Mouse (Mus musculus): ENCODE measurements around the gene Naxd.
"Not testable (repeated sequence)": the region's sequence is repeated elsewhere in the genome, so short reads cannot be mapped to it uniquely, and the experiment has no call there.

The Naxd gene

DNA sequence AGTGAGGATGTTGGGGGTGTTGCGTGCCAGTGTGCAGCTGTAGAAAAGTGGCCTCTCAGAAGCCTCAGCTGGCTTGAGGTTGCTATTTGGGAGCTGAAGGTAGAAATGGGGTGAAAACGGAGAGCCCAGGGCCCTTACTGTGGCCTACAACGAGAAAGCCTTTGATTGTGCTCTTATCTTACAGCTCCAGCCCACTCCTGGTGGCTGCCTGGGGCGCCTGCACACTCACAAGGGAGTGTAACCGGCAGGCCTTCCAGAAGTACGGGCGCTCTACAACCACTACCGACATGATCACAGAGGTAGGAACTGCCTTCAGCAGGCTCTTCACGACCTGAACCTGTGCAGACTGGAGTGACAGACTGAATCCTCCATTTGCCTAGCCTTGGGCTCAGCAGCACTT, 15.4 kb downstream of the Naxd start:
- no peak for DNase-seq (ENCODE audit: inconsistent ontology term)

DNA sequence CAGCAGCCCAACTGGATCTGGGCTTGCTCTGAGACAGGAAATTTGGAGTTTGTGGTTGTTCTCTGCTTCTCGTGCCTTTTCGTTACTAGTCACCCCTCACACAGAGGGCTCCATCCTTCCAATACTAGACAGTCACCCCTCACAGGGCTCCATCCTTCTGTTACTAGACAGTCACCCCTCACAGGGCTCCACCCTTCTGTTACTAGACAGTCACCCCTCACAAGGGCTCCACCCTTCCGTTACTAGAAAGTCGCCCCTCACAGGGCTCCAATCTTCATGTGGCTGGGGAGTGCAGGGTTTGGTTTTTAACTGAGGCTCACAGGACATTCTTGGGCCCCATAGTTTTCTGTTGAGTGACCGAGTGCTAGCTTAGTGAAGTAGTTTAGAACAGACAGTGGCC, 15.9 kb downstream of the Naxd start:
- DNase-seq (ENCODE audit: inconsistent ontology term), result no peak

DNA sequence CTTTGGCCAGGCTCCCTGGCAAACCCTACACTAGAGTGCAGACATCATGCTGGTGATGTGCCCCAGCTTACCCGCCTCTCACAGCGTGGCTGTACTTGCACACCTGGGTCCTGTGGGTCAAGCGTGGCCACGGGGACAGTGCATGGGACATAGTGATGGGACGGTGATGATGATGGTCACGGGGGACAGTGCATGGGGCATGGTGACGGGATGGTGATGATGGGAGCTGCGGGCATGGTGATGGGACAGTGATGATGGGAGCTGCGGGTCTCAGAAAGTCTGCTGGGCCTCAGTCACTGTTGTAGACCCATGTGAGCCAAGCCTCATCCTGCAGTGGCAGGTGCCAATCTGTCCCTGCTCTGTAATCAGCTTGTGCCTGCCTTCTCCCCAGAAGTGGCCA, 19.0 kb downstream of the Naxd start:
- no peak for DNase-seq (ENCODE audit: inconsistent ontology term)

DNA sequence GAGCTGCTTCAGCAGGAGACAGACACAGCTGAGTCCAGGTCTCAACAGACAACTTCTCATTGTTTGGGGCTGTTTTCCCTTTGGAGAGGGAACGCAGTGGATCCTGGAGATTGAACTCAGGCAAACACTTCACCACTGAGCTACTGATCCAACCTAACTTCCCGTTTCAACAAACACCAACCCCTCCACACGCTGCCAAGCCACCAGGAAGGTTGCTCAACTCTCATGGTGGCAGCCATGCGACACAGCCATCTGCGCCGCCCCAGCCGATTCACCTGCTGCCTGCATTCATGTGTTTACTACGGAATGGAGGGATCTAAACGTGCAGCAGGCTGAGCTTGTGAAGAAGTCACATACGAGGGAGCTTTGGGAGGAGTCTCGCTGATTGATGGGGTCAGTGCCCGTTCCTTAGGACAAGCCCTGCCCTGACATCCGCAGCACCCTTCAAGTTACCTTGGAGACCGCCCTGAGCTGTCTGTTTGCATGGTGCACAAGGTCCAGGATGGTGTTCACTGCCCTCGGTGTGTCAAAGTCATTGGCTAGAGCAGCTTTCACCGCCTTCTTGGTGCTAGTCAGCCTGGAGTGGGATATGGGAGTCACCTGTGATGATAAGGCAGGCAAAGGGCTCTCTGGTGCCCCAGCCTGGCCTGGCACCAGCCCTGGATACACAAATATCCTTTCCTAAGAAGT, 20.2 kb downstream of the Naxd start:
- no peak for DNase-seq (ENCODE audit: inconsistent ontology term)

DNA sequence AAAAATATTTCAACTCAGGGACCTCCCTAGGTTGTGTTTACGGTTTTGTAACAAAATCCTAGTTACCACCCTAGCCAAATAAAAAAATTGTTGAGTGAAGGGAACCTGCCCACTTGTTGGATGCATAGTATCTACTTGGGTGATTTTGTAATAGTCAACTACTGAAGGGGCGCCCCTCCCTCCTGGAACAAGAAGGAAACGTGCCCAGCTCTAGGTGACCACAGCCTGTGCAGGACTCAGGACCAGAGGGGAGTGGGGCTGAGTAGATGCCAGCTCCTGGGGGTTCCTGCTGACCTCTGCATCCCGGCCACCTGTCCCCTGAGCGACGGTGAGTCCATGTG, 20.7 kb downstream of the Naxd start:
- no peak for DNase-seq (ENCODE audit: inconsistent ontology term)

DNA sequence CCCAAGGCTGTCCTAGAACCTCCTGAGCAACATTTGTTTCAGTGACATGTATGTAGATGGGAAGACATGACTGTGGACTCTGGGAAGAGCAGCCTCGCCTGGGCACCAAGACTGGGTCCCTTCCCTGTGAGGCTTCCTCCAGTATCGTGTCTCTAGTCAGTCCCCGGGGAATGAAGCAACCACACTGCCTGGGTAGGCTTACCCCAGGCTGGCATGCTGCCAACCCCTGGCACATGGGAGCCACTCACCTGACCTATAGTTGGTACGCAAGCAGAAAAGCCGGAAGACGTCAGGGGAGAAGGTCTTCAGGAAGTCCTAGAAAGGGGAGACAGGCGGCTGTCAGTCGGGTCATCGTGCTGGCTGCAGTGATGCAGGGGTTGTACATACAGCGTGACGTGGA, 21.4 kb downstream of the Naxd start:
- DNase-seq (ENCODE audit: inconsistent ontology term), result no peak

DNA sequence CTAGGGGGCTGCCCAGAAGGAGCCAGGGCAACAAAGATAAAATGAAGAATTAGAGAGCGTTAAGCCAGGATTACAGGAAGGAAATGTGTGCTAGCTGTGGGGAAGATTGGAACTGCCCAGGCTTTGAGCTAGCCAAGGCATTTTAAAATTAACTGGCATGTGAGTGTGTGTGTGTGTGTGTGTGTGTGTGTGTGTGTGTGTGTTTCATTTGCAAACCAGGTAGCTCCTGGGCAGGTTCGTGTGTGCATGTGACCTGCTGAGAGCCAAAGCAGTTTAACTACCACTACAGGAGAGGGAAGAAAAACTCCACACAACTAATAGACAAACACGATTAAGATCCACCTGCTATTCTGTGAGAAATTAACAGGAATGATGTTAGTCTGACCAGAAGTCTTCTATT, 26.0 kb downstream of the Naxd start:
- DNase-seq (ENCODE audit: inconsistent ontology term), result no peak

DNA sequence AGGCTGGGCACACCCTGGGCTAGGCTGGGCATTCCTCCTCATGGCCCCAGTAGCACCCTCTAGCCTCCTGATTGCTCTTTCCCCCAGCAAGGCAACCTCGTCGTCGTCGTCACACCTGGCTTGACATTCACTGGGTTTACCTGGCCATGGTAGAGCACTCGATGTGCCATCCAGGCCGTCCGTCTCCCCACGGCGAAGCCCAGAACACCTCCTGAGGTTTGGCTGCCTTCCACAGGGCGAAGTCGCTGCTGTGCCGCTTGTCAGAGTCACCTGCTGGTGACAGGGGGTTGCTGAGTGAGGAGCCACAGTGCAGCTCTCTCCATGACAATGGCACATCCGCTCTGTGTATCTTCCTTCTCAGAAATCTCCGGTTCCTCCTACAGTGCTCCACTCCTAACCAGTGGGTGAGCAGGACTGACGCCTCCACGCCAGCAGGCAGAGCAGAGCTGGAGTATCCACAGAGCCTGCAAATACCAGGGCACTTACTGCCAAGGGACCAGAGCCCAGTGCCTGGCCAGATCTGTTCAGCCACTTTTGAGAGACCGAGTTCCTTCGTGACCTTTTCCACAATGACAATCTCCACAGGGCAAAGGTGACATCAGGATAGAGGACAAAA, 33.0 kb downstream of the Naxd start:
- DNase-seq (ENCODE audit: inconsistent ontology term), result no peak

DNA sequence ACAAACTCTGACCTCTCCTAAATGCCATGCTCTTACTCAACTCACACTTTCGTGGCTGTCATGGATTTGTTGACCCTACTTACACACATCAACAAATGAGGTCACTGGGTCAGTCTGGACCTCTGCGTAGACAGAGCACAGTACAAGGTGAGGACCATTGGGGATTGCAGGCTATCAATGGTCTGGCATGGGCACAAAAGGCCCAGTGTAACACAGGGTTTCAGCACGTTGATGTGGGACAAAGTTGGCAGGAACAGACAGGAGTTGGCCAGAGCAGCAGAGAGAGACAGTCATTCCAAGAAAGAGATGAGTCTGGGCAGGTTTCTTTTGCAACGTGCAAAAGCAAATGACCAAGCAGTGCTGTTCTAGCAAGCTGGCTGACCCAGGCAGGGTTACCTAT, 33.5 kb downstream of the Naxd start:
- DNase-seq (ENCODE audit: inconsistent ontology term), result peak; percentile 55

DNA sequence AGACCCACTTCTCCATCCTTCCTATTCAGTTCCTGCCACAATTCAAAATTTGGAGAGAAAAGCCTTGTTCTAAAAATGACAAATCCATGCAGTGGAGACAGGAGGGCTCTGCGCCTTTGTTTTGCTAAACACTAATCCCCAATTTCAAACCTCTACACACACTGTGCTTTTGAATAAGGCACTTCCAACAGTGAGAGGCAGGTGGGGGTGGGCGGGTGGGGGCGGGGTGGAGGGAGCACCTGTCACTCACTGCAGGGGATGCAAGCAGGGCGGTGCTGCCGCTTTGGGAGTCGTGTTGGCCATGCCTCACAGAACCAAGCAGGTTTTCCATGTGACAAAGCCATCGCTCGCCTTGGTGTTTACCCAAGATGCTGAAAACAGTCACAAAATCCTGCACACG, 37.2 kb downstream of the Naxd start:
- DNase-seq (ENCODE audit: inconsistent ontology term), result no peak

DNA sequence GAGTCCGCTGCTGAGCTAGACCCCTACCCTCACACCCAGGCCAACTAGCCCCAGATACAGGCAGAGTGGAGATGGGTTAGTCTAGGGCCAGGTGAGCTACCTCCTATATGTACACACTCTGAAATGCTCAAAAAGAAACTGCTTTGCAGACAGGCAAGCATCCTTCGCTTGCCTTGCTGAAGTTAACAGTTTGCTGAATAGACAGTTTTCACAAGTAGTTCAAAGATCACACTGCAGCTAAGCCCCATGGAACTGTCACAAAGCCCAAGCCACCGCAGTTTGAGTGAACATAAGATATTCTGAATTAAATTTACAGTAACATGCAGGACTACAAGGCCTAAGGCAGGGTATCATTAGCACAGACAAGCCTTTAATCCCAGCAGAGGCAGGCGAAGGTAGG, 41.7 kb downstream of the Naxd start:
- DNase-seq (ENCODE audit: inconsistent ontology term), result no peak

DNA sequence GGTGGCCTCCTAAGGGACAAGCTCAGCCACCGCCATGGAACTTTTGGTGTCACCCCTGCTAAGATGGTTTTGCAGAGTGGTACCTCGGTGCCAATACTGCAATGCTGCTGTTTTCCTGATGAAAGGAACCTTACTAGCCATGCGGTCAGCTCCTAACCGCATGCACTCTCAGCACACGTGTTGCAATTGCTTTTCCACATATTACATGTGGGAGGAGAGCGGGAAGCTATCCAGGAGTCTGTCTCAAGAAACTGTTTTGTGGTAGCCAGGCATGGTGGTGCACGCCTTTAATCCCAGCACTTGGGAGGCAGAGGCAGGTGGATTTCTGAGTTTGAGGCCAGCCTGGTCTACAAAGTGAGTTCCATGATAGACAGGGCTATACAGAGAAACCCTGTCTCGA, 42.9 kb downstream of the Naxd start:
- DNase-seq (ENCODE audit: inconsistent ontology term), result no peak

DNA sequence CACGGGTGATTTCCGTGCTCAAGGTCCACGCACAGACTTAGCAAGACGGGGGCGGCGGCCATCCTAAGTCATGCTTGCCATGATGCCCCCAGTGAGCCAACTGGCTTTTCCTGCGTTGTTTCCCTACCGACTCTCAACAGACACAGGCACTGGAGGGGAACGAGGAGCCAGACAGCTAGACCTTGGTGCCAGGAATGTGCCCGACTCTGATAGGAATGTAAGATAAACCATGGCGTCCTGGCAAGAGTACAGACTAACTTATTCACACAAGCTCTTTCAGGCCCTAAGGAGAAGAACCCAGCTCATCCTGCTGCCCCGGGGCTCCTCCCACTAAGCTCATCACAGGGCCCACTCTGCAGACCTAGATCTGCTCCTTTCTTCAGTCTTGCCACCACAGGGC, 44.7 kb downstream of the Naxd start:
- no peak for DNase-seq (ENCODE audit: inconsistent ontology term)

DNA sequence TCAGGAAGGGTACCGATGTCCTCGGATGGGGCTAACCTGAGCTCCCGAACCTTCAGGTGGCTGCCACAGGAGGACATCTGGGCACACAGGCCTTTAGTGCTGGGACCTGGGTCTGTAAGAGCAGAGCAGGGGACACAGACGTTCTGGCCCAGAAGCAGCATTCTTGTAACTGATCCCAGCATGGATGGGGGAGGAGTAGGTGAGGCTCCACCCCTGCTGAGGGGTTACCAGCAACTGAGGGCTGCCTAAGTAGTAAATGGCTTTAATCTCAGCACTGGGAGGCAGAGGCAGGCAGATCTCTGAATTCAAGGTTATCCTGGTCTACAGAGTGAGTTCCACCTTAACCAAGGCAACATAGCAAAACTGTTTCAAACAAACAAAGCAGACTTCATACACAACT, 45.6 kb downstream of the Naxd start:
- DNase-seq (ENCODE audit: inconsistent ontology term), result no peak

DNA sequence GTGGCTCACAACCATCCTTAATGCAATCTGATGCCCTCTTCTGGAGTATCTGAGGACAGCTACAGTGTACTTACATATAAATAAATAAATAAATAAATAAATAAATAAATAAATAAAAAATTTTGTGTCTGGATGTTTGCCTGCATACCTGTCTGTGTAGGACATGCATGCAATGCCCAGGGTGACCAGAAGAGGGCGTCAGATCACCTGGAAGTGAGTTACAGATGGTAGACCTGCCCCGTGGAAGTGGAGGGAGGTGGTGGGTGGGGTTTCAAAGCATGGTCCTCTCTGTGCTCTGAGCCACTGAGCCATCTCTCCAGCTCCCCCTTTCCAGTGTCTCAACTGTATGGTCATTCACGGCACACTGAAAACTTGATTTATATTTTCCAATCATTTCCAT, 47.1 kb downstream of the Naxd start:
- no peak for DNase-seq (ENCODE audit: inconsistent ontology term)

DNA sequence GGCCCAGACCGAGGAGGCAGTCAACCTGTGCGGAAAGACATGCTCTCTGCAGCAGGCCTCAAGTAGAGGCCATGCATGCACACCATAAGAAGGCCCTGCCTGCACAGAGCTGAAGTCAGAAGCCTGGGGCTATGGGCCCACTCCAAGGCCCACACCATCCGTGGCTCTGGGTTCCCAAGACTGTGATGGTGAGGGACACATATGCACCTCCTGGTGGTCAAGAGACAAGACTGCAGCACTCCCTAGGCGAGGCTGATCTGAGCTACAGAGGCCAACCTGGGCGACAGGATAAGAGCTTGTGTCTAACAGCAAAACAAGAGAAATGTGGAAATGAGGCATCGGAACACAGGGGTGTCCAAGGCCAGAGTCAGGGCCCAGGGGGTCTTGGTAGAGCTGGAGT, 49.8 kb downstream of the Naxd start:
- DNase-seq (ENCODE audit: inconsistent ontology term), result no peak

DNA sequence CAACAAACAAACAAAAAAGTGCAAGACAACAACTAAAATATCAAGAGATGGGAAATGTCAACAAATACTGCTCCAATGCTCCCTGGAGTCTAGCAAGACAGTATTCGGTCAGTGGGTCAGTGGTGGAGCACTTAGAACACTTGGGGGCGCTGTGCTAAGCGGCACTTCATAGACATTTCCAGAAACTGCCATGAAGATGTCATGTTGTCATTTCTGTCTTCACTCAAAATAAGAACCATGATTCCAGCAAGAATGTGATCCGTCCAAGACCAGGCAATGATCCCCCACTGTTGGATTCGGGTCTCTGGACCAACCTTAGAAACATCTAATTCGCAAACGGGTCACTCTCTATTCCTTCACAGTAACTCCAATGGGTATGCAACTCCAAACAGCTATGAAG, 52.4 kb downstream of the Naxd start:
- peak; percentile 36 for DNase-seq (ENCODE audit: inconsistent ontology term)

DNA sequence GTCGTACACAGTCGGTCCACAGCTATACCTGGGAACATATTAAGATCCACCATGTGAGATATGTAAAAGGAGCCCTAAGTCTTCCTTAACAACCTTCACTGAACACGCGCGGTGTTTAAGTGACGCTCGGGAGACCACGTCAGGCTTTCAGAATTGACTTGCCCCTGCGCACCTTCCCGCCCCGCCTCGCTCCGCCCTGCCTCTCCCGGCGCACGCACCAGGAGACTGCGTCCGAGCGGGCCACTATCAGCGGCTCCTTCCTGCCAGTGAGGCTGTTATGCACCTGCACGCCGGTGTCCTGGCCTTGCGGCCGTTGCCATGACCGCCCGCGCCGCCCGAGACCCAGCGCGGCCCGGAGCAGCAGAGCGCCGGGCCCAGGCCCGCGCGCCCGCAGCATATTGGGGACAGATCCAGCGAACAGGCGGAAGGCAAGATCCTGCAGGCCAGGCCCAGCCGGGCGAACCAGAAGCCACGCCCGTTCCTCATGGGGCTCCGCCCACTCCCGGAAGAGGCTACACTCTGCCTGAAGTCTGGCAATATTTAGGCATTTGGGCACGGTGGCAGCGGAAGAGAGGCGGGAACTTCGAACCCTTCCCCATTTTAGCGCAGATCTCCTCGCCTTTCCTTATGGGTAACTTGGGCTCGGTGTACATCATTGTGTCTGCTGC, 53.1 kb downstream of the Naxd start, which contains the start of gene Cars2:
Cars2 (minus strand) TSS at position 503 of the 668 bp plus-strand sequence.
- DNase-seq (ENCODE audit: inconsistent ontology term), result peak; percentile 93

DNA sequence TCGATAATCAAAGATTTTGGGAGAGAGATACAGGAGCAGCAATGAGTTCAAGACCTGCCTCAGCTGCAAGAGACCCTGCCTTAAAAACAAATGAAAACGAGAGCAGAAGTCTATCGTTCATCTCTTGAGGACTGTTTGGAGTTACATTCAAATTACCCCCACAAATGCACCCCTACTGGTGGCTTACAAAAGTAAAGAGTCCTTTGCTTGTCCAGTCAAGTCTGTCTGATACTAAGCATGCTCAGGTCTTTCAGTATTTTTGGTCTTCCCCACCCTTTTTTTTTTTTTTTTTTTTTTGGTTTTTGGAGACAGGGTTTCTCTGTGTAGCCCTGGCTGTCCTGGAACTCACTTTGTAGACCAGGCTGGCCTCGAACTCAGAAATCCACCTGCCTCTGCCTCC, 54.2 kb downstream of the Naxd start:
- not testable (repeated sequence) for DNase-seq (ENCODE audit: inconsistent ontology term)

DNA sequence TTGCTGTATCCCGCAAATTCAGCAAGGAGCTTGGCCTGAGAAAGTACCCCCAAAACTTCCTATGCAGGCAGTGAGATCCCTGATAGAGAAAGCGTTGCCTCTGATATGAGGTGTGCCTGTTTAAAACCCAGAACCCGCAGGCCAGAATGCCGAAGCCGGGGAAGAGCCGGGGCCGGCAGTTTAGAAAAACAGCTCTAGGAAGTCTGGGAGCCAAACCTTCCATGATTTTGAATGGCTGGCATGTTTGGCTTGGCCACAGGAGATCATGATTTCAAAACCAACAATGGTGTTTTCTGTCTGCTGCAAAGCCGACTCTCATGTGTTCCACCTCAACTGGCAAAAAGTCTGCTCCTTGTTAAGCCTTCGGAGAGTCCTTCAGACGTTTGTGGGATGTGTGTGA, 55.1 kb downstream of the Naxd start:
- DNase-seq (ENCODE audit: inconsistent ontology term), result no peak

DNA sequence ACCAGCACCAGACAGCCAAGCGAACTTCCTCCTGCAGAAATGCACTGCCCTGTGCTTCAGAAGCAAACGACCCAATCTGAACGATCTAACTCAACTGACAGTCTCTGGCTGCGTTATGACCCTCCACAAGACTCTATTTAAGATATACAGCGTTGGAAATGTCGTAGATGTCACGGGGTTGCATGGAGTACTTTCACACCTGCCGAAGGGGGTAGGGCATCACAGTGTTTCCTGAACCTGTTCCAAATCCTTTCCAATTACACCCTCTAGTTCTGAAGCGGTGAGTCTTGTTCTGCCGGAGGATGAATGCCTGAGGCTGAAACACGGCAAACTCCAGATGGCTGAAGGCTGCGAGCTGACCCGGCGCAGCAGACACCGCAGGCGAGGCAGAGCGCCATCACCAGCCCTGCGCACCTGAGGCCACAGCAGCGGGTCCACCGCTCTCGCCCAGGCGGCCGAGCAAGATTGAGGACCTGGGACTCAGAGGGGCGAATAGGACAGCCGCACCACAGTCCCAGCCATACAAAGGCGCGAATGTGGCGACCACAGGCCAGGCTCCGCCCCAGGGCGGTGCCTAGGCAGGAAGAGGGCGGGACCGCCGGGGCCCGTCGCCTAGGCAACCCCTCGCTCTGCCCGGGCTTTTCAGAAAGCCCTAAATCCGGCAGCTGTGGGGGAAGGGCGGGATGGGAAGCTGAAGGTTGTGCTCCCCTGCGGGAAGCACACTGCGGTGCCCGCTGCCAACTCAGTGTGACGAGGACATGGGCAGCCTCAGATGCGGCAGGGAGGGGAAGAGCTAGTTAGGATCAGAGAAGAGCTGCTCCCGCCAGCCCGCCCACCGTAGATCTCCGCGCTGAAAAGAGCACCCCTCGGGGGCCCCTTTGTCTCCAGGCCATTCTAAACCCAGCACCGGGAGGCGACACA, 57.8 kb downstream of the Naxd start, which contains the start of gene Ing1:
Ing1 (plus strand) TSS at position 773 of the 921 bp plus-strand sequence.
- DNase-seq (ENCODE audit: inconsistent ontology term), result peak; percentile 98
